Mouse (Mus musculus): ENCODE measurements around the gene Rbm44.

GRCm38 (mm10) chr1:91098887-91099286 is 46.0 kb upstream of the Rbm44 start:
- TF ChIP-seq CTCF (conservative IDR thresholded peaks at IDR 0.05; ENCODE audit: low read length) (peak; percentile 95), NANOG (IDR thresholded peaks at IDR 0.05; ENCODE audit: borderline replicate concordance, low read length) (no peak)

All from E14TG2a.4 (cell line).